Mouse (Mus musculus) heart, postnatal 14 days (tissue): Measurements from ENCODE around the gene Dlgap1. TPM values are rescaled to one million over a fixed set of nuclear protein-coding genes. Genes with fewer than 3 reads are reported as not detected.

Source experiments
- DNase-seq, 2 experiments: peaks; one replicate each; pipeline ENCODE4 v3.0.0; 2021 to 2022
- intact Hi-C: fragments of 180-260 bp; cut with DNase I; formaldehyde crosslinking; loops from one replicate; pipeline ENCODE4 v1.15.1; 2025
- total RNA-seq, 2 experiments: library from RNA; stranded (reverse); gene quantifications; 2 replicates each; pipeline ENCODE4 v1.2.3; 2021

The Dlgap1 gene
- total RNA-seq, 2 experiments from 2014 or later, result 0.39 to 1.3 TPM

- intact Hi-C loops, result no loop called here
Observed at GRCm38 (mm10) chr17:70780726-70781689, 812.1 kb downstream of the Dlgap1 start.

GRCm38 (mm10) chr17:70783273-70783672 lies 814.4 kb downstream of the Dlgap1 start:
- DNase-seq, result no peak
- intact Hi-C loops, result no loop called here

More at GRCm38 (mm10) chr17:70780726-70781689, 812.1 kb downstream of the Dlgap1 start:
- no peak for DNase-seq

DNA sequence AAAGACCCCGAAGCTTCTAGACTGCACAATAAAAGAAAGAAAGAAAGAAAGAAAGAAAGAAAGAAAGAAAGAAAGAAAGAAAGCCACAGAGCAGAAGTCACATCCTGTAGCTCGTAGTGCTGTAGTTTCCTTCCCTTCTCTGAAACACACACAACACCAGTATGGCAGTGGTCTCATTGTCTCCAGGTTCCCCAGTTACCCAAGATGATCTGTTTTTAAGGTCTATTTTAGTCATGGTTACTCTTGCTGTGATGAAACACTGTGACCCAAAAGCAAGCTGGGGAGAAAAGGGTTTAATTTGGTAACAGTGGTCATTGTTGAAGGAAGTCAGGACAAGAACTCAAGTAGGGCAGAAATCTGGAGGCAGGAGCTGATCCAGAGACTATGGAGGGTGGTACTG lies 818.5 kb downstream of the Dlgap1 start:
- no peak for DNase-seq
- intact Hi-C loops, result no loop called here

DNA sequence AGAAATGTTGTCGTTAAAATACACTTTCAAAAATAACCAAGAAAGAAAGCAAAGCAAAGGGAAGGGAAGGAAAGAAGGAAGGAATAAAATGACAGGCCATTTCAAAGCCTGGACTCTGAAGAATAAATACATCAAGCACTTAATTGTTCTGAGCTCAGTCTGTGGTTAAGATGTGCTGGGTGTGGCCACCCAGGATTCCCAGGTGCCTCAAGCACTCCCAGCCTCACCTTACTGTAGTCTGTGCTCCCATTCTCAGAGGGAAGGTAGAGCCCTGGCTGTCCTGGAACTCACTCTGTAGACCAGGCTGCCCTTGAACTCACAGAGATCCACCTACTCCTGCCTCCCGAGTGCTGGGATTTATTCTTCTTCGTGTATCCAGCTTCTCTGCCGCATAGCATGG lies 821.9 kb downstream of the Dlgap1 start:
- DNase-seq, result no peak
- intact Hi-C loops, result no loop called here

- intact Hi-C loops, result no loop called here
- no peak for DNase-seq
Observed at GRCm38 (mm10) chr17:70791596-70792275, 822.9 kb downstream of the Dlgap1 start.

DNA sequence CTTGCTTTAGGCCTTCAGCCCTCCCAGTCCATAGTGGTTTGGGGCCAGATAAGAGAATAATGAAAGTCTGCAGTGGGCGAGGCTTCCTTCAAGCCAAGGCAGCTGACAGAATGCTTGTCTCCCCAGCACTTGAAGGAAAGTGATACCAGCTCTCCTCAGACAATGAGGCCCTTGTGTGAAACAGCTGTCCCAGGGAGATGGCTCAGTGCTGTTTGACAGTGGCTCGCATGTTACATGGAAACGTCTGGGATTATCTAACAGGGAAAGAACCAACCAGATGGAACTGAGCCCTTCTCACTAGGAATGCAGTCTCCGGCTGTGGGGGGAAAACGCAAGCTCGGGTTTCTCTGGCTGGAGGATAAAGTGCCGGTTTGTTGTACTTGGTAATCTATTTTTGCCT lies 825.4 kb downstream of the Dlgap1 start:
- DNase-seq, result peak; percentile 8 to 46
- intact Hi-C loops, result no loop called here

- DNase-seq, result no peak
Observed at GRCm38 (mm10) chr17:70794722-70795121, 825.8 kb downstream of the Dlgap1 start.

GRCm38 (mm10) chr17:70795196-70795595 lies 826.3 kb downstream of the Dlgap1 start:
- intact Hi-C loops, result no loop called here

More at GRCm38 (mm10) chr17:70794722-70795121, 825.8 kb downstream of the Dlgap1 start:
- intact Hi-C loops, result no loop called here

GRCm38 (mm10) chr17:70796940-70797772 lies 828.3 kb downstream of the Dlgap1 start:
- intact Hi-C loops, result no loop called here
- DNase-seq, result no peak

More at GRCm38 (mm10) chr17:70795196-70795595, 826.3 kb downstream of the Dlgap1 start:
- DNase-seq, result no peak

DNA sequence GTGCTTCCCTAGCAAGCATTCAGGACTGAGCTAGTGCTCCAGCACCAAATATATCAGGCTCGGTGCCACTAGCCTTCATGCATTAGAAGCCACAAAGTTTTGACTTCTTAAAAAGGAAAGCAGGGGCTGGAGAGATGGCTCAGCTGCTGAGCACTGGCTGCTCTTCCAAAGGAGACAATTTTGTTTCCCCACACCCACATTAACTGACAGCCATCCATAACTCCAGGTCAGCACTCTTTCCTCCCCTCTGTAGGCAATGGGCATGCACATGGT lies 828.8 kb downstream of the Dlgap1 start:
- DNase-seq, result no peak
- intact Hi-C loops, result no loop called here

DNA sequence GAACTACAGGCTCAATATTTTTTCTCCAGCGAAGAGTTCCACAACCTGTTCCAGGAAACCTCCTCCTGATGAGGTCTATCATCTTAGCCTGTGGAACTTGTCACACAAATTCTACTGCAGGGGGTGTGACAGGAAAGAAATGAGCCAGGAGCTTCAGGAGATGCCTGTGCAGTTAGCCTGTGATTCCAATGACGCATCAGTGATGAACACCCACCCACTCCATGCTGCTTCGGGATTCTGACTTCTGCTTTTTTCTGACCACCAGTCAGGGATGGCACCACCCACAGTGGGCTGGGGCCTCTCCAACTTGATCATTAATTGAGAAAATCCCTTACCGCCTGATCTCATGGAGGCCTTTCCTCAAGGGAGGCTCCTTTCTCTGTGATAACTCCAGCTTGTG lies 830.4 kb downstream of the Dlgap1 start:
- DNase-seq, result no peak
- intact Hi-C loops, result no loop called here

DNA sequence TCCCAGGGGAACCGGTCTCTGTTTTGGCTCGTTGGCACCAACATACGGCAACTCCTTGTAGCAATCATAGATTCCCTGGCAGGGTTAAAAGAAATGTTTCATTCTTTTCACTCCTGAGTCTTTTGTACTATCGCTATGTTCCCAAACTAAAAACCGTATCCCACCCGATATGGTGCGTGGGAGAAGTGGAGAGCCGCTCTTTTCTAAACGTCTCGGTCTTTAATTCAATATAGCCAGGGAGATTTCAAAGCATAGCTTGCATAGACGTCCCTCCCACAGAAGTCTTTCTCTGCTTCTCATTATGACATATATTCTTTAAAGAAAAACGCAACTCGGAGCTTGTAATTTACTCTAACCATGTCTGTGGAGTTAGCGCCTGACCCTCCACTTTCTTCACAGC lies 833.1 kb downstream of the Dlgap1 start:
- intact Hi-C loops, result no loop called here
- no peak for DNase-seq

DNA sequence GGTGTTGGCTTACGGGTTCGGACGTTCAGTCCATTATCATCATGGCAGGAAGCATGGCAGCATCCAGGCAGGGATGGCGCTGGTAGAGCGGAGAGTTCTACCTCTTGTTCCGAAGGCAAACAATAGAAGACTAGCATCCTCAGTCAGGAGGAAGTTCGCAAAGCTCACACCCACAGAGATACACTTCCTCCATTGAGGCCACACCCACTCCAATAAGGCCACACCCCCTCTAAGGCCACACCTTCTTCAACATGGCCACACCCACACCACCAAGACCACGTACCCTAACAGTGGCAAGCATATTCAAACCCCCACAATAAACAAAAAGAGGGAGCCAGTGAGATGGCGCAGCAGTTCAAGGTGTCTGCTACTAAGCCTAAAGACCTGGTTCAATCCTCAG lies 837.0 kb downstream of the Dlgap1 start:
- no peak for DNase-seq
- intact Hi-C loops, result no loop called here

- intact Hi-C loops, result no loop called here
- DNase-seq, result no peak
Observed at GRCm38 (mm10) chr17:70806600-70806999, 837.7 kb downstream of the Dlgap1 start.

GRCm38 (mm10) chr17:70807885-70808284 lies 839.0 kb downstream of the Dlgap1 start:
- intact Hi-C loops, result no loop called here
- DNase-seq, result no peak

GRCm38 (mm10) chr17:70808837-70809236 lies 840.0 kb downstream of the Dlgap1 start:
- DNase-seq, result no peak
- intact Hi-C loops, result no loop called here

DNA sequence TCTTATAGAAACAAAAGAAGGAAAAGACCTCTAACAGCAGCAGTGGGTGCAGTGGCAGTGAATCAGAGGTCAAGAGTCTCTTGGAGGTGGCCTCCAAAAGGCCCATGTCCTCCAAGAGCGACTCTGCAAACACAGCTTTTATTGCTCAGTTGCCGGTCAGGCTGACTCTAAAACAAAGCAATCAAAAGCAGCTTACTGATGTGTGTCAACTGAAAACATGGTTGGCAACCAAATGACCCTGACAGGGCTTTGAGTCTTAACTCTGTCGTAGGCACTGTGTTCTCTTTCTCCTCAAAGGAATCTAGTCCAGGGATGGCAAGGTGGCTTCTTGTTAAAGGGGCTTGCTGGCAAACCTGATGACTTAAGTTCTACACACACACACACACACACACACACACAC lies 840.9 kb downstream of the Dlgap1 start:
- DNase-seq, result no peak
- intact Hi-C loops, result no loop called here

- DNase-seq, result no peak
- intact Hi-C loops, result no loop called here
Observed at GRCm38 (mm10) chr17:70810795-70811194, 841.9 kb downstream of the Dlgap1 start.

- intact Hi-C loops, result no loop called here
- no peak for DNase-seq
Observed at GRCm38 (mm10) chr17:70815001-70815400, 846.1 kb downstream of the Dlgap1 start.

DNA sequence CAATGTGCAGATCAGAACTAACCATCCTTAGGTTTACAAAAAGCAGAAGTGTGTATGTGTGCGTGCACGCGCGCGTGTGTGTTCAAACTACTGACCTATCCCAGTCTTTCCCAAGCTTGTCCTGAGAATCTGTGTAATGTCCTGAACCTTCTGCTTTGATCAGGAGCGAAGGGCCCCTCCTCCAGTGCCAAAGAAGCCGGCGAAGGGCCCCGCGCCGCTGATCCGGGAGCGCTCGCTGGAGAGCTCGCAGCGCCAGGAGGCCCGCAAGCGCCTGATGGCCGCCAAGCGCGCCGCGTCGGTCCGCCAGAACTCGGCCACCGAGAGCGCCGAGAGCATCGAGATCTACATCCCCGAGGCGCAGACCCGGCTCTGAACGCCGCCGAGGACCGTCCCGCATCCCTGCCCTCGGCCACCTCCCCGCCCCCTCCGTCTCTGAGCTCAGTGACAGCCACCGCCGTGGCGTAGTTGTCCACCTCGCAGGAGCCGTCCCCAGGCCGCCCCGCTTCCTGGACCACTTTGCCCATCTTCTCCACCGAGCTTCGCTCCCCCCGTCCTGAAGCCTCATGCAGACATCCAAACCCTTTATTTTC lies 849.1 kb downstream of the Dlgap1 start:
- DNase-seq, result peak; percentile 16 to 31
- intact Hi-C loops, result no loop called here

- intact Hi-C loops, result no loop called here
- DNase-seq, result no peak
Observed at GRCm38 (mm10) chr17:70823083-70823482, 854.2 kb downstream of the Dlgap1 start.
